Mouse (Mus musculus) C2C12 (cell line): ENCODE data around the gene Nsun7.

ENCODE experiments used
- CTCF ChIP-seq: IDR thresholded peaks from one replicate; pipeline ENCODE4 v1.5.1; 2011; ENCODE audit not compliant: control insufficient read depth, insufficient read depth, insufficient read length
- MAX ChIP-seq: IDR thresholded peaks from one replicate; pipeline ENCODE4 v1.6.1; 2011; ENCODE audit warnings: mild to moderate bottlenecking, control low read depth
- MYOD1 ChIP-seq: IDR thresholded peaks from one replicate; pipeline ENCODE4 v1.6.1; 2011; ENCODE audit warnings: low read depth; ENCODE audit not compliant: control insufficient read depth, insufficient read length
- USF1 ChIP-seq: IDR thresholded peaks from one replicate; pipeline ENCODE4 v1.6.1; 2011; ENCODE audit warnings: low read depth, mild to moderate bottlenecking, control low read depth, moderate library complexity

DNA sequence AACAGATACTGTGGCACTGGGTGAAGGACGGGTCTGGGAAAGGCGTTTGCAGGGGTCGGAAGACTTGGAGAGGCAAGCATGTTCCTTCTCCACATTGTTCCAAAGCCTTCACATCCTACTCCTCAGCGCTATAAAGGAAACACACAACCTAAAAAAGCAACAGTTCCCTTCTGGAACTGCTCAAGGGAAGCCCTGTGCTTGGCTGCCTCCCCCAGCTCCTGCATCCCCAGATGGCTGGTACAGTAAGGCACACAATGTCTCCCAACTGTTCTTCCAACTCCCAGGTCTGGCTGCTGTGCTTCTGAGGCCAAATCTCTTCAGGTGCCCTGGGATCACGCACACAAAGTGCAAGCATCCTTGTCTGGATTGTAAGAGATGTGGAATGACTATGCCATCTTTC is 56.1 kb downstream of the Nsun7 start:
- TF ChIP-seq MYOD1 (no peak), CTCF (no peak), USF1 (no peak), MAX (no peak)
